Mouse (Mus musculus): Measurements from ENCODE around the gene Slc10a7.
A peak's percentile ranks its signal among the peaks of the same experiment; 100 is the strongest.

Gene Slc10a7

GRCm38 (mm10) chr8:78624738-78625442 lies 115.7 kb downstream of the Slc10a7 start:
- DNase-seq (ENCODE audit: low spot score), result peak; percentile 76

GRCm38 (mm10) chr8:78626632-78627031 lies 117.5 kb downstream of the Slc10a7 start:
- DNase-seq (ENCODE audit: low spot score), result no peak

GRCm38 (mm10) chr8:78627793-78628192 lies 118.6 kb downstream of the Slc10a7 start:
- no peak for DNase-seq (ENCODE audit: low spot score)

- peak; percentile 44 for DNase-seq (ENCODE audit: low spot score)
These were observed 121.4 kb downstream of the Slc10a7 start for GRCm38 (mm10) chr8:78630414-78631164.

DNA sequence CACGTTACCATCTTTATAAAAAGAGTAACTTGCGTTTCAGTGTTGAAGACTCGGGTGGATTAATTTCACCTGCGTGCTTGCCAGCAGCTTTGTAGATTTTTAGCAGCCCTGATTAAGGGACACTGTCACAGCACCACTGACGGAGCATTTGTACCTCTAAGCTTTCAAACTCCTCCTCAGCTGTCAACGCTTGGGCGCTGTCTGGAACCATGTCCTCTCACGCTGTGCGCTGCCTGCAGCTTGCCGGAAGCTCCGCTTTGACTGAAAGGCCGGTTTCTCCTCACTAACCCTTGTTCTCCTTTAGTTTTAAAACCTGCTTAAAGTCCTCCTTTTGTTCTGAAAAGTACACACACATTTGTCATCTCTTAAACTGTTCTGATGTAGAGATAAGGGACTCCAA lies 123.9 kb downstream of the Slc10a7 start:
- peak; percentile 49 for DNase-seq (ENCODE audit: low spot score)

- DNase-seq (ENCODE audit: low spot score), result no peak
These were observed 124.9 kb downstream of the Slc10a7 start for GRCm38 (mm10) chr8:78634018-78634417.

DNA sequence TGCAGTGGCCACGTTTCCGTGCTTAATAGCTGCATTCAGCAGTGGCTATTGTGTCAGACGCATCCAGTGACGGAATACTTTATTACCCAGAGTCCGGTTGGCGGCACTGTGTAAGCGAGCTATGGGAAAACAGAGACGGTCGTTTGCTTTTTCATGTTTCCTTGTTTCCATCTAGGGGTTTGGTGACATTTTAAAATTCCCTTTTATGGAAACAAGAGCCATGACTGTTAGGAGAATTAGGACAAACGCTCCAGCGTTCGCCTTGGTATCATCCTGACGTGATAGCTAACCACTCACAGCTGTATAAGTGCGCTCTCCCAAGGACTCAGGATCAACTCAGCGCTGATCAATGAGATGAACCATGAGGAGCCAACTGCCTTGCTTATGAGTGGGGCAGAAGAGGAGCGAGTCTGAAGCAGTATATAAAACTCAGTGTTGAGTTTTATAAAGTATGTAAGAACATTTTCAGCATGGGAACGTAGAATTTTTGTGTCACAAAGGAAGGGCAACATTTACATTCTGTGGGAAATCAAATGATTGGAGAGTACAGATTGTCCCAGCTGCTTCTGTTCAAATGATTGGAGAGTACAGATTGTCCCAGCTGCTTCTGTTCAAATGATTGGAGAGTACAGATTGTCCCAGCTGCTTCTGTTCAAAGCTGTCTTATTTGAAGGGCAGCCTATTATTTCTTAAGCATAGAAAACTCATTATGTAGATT lies 125.5 kb downstream of the Slc10a7 start:
- no peak for DNase-seq (ENCODE audit: low spot score)

DNA sequence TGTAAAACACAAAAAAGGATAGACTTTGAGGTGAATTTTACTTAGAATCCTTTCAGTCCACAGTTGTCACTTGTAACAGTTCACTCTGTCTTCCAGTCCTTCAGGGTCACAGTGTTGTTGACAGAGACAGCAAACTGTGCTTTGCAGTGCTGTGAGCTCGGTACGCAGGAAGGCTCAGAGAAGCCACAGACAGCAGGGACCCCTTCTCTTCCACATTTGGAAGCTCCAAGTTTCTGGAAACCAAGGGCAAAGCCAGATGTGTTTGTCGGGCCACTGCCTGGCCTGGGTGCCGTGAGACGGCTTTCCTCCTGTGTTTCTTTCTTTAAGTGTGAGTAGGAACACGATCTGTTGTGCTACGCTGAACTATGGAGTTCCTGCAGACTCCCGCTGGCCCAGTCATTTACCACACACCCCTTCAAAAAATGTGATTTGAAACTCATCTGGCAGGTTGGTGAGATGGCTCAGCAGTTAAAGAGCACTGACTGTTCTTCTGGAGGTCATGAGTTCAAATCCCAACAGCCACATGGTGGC lies 126.2 kb downstream of the Slc10a7 start:
- DNase-seq (ENCODE audit: low spot score), result no peak

- DNase-seq (ENCODE audit: low spot score), result no peak
These were observed 132.8 kb downstream of the Slc10a7 start for GRCm38 (mm10) chr8:78641919-78642318.

DNA sequence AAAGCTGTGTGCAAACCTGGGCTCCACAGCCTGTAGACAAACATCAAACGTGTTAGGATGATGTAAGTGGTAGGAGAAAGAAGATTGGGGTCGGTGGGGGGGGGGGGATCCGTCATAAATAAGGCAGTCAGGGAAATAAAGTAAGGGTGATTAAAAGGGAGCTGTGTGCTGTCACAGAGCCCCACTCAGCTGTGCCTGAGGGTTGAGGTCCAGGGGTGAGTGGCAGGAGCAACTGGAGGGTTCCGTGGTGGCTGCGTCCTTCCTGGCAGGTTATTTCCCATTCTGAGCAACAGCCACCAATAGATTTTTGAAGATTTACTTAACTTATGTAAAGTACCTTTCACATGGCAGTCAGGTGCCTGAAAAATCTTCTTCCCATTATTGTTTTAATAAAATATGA lies 133.2 kb downstream of the Slc10a7 start:
- no peak for DNase-seq (ENCODE audit: low spot score)

DNA sequence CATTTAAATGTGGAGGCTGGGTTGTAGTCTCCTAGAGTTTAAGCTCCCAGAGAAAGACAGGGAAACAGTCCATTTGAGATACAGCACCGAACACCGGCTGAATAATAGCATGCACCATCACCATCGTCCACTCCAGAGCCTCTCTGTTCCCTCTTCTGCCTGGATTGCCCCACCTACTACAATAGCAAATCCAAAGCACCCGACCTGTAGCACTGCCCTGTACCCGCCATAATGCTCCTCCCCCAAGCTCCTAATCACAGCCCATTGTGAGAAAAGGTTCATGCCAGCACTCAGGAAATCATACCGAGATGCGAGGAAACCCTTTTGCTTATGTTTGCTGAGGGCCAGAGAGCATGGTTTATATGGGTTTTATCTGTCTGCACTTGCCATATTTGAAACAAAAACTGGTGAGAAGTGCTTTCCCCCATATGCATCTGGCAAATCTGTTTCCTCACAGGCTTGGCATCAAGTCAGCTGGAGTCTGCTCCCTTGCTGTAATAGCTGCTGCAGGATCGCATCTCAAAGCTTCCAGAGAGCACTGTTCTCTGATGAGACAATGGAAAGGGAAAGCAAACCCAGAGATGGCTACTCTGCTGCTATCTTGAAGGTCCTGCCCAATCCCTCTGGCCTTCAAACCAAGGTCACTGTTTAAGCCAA lies 138.0 kb downstream of the Slc10a7 start:
- DNase-seq (ENCODE audit: low spot score), result no peak

DNA sequence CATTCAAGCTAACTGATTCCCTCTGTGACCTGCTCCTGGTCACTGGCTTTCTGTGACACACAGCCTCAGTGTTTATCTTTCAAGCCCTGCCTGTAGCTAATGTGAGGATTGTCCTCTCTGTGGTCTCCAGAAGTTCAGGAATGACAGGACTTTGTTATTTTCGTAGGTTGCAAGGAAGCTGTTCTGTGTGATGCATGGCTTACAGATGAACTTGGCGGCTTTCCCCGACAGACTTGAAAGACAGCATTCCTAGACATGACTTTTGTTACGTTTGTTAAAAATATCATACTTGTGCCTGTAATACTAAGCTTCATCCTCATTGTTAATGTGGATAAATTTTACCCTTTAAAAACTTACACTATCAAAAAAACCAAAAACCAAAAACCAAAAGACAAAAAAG lies 138.7 kb downstream of the Slc10a7 start:
- DNase-seq (ENCODE audit: low spot score), result no peak

GRCm38 (mm10) chr8:78648918-78649317 lies 139.8 kb downstream of the Slc10a7 start:
- peak; percentile 65 for DNase-seq (ENCODE audit: low spot score)

DNA sequence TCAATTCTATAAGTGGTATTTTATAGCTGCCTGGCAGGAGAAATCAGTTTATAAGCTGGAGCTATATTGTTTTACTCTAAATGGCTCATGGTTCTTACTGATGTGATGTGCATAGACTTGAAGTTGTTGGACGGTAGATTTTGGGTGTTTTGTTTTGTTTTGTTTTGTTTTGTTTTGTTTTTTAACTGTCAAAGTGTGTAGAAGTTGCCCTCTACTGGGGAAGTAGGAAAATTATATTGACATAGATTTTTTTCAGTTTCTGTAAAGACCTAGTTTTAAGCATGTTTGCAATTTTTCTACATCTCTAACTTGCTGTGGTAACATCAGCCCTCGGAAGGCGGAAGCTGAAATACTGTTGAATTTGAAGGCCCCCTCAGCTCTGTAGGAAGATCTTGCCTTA lies 142.5 kb downstream of the Slc10a7 start:
- no peak for DNase-seq (ENCODE audit: low spot score)

GRCm38 (mm10) chr8:78655351-78656045 lies 146.4 kb downstream of the Slc10a7 start:
- no peak for DNase-seq (ENCODE audit: low spot score)

GRCm38 (mm10) chr8:78656700-78657370 lies 147.7 kb downstream of the Slc10a7 start:
- no peak for DNase-seq (ENCODE audit: low spot score)

- DNase-seq (ENCODE audit: low spot score), result no peak
These were observed 149.0 kb downstream of the Slc10a7 start for GRCm38 (mm10) chr8:78658172-78658571.

GRCm38 (mm10) chr8:78659617-78660187 lies 150.6 kb downstream of the Slc10a7 start:
- no peak for DNase-seq (ENCODE audit: low spot score)

GRCm38 (mm10) chr8:78664306-78664940 lies 155.3 kb downstream of the Slc10a7 start:
- no peak for DNase-seq (ENCODE audit: low spot score)

- DNase-seq (ENCODE audit: low spot score), result no peak
These were observed 158.3 kb downstream of the Slc10a7 start for GRCm38 (mm10) chr8:78667399-78667798.
